Mouse (Mus musculus) right cerebral cortex, postnatal 25 days (tissue): ENCODE measurements around the gene Klk1b5.
A peak's percentile ranks its signal among the peaks of the same experiment; 100 is the strongest.
"Not testable (repeated sequence)": the region's sequence is repeated elsewhere in the genome, so short reads cannot be mapped to it uniquely, and the experiment has no call there.

Experiments used
- DNase-seq: peaks from one replicate; pipeline ENCODE4 v3.0.0; 2022

Klk1b5 gene

DNA sequence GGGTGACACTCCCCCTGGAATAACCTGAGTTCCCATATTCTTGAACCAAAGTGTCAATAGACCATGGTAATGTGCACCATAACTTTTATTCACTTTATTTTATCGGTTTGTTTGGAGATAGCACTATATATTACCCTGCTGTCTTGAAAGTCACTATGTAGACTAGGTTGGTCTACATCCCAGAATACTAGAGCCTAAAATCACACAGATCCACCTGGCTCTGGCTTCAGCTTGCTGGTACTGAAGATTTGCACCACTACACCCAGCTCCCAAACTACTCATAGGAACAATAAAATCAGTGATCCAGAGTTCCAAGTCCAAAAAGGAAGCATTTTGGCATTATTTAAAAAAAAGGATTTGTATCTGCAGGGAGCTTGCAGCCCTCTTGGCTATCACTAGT is at the start of gene Klk1b5:
Gene Klk1b5 (plus strand): TSS at position 301 of the 400 bp plus-strand sequence.
- no peak for DNase-seq

DNA sequence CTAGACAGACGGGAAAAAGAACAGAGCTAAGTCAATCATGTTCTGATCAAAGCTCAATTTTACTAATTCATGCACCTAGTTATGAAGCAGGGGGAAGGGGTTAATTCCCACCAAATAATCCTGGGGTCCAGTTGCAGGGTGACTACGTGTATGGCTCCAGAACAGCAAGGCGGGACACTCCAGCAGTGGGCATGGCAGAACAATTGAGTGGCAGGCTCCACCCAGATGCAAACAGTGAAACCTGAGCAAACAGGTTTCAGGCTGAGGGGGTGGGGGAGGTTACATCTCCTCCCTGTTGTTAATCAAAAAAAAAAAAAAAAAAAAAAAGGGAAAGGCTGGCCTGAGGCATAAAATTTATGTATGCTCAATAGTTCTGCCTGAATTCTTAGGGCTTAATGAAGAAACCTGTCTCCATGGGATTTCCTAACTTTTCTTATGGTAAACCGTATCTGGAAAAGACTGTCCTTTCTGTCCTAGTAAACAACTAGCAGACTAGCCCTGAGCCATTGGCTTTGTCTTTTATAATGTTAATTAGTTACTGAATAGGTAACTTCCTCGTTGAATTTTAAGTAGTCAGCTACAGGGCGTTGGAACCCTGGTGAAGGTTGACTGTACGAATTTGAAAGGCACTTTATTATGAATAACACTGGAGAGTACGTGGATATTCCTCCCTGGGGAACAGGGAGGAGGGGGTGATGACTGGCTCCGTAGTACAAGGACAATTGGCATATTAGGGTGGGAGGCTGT is 36.3 kb upstream of the Klk1b5 start:
- DNase-seq: no peak

DNA sequence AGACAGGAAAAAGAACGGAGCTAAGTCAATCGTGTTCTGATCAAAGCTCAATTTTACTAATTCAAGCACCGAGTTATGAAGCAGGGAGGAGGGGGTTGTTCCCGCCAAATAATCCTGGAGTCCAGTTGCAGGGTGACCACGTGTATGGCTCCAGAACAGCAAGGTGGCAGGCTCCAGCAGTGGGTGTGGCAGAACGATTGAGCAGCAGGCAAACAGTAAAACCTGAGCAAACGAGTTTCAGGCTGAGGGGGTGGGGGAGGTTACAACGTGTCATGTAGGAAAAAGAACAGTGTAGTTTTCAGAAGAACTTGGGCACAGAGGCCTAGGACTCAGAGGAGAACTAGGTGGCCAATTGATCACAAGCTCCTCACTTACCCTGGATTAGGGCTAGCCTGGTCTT is 29.2 kb upstream of the Klk1b5 start:
- DNase-seq: not testable (repeated sequence)

DNA sequence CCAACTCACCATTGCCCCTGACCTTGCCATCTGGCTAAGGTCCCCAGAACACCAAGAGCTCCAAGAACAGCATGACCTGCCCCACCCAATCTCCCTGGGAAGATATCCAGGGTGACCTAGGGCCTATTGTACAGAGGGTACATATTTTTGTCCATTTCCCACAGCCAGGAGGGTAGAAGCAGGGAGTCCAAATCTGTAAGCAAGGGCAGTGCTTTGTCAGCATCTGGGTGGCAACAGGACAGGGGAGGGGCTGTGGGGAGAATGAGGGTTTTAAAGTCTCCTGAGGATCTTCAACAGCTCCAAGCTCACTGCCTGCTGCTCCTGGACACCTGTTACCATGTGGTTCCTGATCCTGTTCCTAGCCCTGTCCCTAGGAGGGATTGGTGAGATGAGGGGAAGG is 27.8 kb upstream of the Klk1b5 start, which contains the start of gene Klk1b24:
Gene Klk1b24 (plus strand): TSS at position 301 of the 400 bp plus-strand sequence.
- not testable (repeated sequence) for DNase-seq

- DNase-seq: not testable (repeated sequence)
These were observed 22.3 kb upstream of the Klk1b5 start for GRCm38 (mm10) chr7:44193466-44193865.

DNA sequence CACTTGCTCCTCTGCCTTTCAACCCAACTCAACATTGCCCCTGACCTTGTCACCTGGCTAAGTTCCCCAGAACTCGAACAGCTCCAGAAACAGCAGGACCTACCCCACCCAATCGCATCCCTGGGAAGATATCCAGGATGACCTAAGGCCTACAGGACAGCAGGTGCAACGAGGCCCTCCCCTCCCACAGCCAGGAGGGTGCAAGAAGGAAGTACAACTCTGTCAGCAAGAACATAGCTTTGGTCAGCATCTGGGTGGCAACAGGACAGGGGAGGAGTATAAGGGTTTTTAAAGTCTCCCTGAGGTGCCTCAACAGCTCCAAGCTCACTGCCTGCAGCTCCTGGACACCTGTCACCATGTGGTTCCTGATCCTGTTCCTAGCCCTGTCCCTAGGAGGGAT is 17.9 kb upstream of the Klk1b5 start, which contains the start of gene Klk1b3:
Gene Klk1b3 (plus strand): TSS at position 301 of the 400 bp plus-strand sequence.
- DNase-seq: no peak

- not testable (repeated sequence) for DNase-seq
These were observed 8.6 kb upstream of the Klk1b5 start, which contains the start of gene Klk1b4 for GRCm38 (mm10) chr7:44207135-44207534. Gene Klk1b4 (plus strand): TSS chr7:44207435.

DNA sequence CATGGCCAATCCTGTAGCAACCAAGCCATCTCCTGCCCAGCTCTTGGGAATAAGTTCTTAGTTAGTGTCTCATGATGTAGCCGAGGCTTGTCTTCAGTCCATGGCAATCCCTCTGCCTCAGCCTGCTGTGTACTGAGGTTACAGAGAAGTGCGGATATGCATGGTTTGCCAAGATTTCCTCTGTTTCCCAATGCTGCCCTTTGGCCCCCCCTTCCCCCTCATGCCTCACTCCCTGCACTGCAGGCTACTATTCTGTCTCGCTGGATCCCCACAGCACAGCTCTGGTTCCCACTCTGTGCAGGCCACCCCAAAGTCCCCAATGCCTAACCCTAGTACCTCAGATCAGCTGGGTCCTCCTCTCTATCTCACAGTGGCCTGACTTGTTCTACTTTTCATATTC is 7.4 kb upstream of the Klk1b5 start:
- DNase-seq: no peak

DNA sequence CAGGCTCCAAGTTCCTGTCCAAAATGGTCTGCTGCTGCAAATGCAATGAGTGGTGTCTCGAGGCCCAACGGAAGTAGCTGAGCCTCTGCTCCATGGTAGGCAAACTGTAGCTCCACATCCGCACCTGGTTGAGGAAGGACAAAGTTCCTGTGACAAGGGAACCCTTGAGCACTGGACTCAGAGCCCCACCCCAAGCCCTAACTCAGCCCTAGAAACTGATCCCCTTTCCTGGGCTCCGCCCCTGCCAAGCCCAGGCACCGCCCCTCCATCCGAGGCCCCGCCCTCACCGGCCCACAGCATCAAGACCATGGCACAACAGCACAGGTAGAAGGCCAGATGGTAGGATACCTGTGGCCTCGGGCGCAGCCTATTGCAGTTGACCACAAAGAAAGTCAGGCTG is 5.9 kb downstream of the Klk1b5 start:
- not testable (repeated sequence) for DNase-seq

DNA sequence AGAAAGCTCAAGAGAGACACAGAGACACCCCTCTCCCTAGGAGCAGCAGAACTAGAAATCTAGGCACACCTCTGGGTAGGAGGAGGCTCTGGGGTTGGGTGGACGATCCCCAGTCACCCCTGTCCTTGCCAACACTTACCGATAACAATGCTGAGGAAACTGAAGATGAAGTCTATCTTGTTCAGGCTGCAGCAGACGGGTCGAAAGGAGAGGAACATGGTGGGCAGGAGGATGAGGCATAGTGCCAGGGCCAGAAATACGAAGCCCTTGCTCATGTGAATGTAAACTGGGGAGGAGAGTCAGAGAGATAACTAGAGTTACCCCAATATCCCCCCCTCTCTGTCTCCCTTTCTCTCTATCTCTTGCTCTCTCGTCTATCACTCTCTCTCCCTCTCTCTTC is 6.6 kb downstream of the Klk1b5 start:
- DNase-seq: not testable (repeated sequence)

DNA sequence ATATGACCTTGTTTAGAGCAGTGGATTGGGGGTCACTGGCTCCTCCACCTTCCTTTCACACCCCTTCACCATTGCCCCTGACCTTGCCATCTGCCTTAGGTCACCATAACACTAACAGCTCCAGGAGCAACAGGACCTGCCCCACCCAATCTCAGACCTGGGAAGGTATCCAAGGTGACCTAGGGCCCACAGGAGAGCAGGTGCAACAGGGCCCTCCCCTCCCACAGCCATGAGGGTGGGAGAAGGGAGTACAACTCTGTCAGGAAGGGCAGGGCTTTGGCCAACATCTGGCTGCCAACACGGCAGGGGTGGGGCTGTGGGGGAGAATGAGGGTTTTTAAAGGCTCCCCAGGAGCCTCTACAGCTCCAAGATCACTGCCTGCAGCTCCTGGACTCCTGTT is 9.3 kb downstream of the Klk1b5 start, which contains the start of gene Klk1:
Gene Klk1 (plus strand): TSS at position 285 of the 400 bp plus-strand sequence.
- no peak for DNase-seq

DNA sequence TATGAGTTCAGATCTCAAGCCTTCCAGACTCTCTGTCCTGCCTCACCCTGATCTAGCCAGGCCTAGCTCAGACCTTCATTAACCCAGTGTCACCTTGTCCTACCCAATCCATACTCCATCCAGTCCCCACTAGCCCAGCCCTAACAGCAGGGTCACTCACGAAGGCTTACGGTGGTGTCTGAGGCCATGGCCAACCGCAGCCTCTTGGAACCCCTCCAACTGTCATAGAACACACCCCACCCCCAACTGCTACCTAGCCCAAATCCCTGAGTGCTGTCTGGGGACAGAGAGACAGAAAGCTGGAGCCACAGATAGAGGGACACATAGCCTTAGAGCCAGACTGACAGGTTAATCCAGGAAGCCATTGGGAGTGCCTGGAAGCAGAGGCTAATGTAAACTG is 20.2 kb downstream of the Klk1b5 start, which contains the start of gene Gm36864:
Gene Gm36864 (plus strand): TSS at position 269 of the 400 bp plus-strand sequence.
- no peak for DNase-seq

DNA sequence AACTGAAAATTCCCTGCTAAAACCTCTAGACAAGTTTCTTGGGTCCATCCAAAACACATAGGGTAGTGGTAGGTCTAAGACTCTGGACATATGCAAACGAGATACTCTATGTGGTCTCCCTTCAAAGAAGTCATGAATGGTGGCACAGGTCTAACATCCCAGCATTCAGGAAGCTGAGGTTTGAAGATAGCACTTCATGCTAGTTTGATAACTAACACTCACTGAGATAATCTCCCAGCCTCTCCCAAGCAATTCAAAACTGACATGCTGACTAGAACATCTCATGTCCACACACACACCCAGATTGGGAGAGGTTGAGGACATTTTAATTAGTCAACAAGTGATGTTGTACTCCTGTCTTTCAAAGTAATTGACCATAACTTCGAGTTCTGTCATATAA is 24.2 kb downstream of the Klk1b5 start:
- no peak for DNase-seq

DNA sequence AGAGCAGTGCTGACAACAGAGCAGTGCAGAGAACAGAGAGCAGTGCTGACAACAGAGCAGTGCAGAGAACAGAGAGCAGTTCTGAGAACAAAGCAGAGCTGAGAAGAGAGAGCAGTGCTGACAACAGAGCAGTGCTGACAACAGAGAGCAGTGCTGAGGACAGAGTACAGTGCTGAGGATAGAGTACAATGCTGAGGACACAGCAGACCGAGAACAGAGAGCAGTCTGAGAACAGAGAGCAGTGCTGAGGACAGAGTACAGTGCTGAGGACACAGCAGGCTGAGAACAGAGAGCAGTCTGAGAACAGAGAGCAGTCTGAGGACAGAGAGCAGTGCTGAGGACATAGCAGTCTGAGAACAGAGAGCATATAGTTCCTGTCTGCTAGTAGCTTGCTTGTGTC is 25.0 kb downstream of the Klk1b5 start:
- DNase-seq: no peak

DNA sequence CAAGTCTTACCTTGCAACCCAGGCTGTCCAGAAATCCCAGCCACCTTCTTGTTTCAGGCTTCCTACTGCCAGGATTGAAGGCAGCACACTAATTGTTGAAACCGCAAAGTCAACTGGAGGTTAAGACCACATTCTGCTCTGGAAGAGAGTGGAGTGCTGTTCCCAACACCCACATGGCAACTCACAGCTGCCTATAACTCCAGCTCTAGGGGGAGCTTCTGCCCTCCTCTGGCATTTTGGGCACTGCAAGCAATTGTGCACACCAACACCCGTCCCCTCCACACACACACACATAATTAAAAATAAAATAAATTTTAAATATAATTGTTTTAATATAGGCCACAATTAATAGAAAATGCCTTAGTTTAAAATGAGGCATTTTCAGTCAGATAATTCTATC is 25.4 kb downstream of the Klk1b5 start:
- DNase-seq: no peak

GRCm38 (mm10) chr7:44244080-44244479 is 28.3 kb downstream of the Klk1b5 start:
- DNase-seq: no peak

- peak; percentile 90 for DNase-seq
These were observed 30.6 kb downstream of the Klk1b5 start, which contains the start of the genes 1700028J19Rik and 2410002F23Rik for GRCm38 (mm10) chr7:44246055-44246983. Gene 1700028J19Rik (minus strand): TSS chr7:44246695. Gene 2410002F23Rik (plus strand): TSS chr7:44246722.

- DNase-seq: peak; percentile 49
These were observed 31.3 kb downstream of the Klk1b5 start for GRCm38 (mm10) chr7:44246984-44247470.

DNA sequence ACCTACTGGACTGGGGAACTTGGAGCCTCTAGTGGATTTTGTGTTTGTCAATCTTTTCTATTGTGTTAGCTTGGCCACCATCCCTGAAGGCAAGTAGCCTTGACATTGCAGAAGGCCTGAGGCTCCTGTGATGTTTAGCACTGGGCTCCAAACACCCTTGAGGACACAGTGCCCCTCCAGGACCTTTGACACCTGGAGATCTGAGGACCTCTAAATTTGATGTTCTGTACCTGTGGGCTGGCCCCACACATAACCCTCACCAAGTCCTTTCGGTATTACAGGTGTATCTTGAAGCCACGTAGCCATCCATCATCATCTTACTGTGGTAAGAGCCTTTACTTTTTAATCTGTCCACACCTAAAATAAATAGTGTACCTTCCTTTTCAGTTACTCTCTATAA is 32.2 kb downstream of the Klk1b5 start:
- DNase-seq: no peak

DNA sequence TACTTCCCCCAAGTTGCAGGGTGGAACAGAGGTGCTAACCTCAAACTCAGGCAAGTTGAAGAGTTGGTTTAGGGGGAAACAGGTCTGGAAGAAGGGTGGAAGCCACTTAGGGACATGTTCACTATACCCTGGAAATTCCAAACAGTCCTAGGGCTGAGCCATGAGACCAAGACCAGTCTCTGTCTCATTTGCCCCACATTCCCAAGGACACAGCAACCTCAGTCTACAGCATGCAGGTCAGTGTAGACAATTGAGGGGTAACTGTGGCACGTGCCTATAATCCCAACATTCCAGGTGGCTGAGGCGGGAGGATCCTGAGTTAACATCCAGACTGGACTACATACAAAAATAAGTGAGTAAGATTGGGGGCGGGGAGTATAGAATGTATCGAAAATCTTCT is 33.5 kb downstream of the Klk1b5 start:
- DNase-seq: no peak

DNA sequence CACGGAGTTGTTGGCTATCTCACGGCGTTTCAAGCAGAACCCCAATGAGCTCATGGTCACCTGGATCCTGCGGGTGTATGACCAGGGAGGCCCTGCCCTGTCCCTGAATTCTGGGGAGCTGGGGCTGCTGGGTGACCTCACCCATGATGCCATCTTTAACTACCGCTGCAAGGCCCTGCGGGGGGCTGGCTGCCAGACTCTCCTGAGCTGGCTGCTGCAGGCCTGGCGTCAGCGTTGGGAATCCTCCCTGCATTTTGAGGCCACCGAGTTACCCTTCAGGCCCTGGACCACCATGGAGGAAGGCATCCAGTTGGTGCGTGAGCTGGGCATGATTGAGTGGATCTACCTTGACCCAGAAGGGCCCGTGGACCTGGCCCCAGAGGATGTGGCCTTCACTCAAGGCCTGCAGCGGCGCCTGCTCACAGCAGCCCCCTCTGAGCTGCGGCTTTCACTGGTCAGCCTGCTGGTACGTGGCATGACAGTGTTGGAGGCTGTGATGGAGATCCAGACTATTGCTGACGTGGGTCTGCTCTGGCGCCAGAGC is 35.1 kb downstream of the Klk1b5 start:
- DNase-seq: not testable (repeated sequence)

GRCm38 (mm10) chr7:44253023-44253616 is 37.4 kb downstream of the Klk1b5 start:
- DNase-seq: no peak
